Mouse (Mus musculus): ENCODE measurements around the gene Asap3.
A peak's percentile ranks its signal among the peaks of the same experiment; 100 is the strongest.

Gene Asap3

DNA sequence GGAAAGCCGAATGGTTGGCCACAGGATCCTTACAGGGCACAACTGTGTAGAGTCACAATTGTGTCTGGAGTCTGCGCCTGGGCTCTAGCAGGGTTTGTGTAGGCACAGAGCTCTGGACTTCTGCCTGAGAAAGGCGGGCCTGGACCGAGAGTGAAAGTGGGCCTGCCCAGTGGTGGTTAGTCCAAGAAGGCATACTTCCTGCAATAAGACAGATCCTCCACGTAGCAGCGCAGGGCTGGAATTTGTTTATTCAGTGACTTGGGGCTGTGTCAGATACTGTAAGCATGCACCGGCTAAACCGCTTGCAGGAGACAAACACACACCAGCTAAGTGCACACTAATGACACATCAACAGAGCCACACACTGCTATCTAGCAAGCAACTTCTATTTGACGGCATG, 43.6 kb downstream of the Asap3 start:
- ATAC-seq (ENCODE audit: low TSS enrichment): peak; percentile 55; the same call in 1 of the 2 replicates

DNA sequence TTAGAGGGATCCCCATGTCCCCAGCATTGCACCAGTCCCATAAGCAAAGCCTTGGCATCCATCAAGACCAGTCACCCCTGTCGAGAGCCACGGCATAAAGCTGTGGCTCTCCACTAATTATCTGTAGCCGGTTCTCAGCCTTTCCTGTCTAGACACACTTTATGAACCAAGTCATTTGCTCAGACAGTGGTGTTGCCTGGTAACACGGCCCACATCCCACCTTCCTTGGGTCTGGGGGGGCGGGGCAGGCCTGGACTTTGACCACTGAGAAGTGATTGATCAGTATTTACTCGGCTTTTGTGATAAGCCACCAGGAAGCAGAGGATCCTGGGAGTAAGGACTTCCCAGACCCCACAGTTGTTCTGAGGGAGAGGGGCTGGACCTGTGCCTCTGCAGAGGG, 49.8 kb downstream of the Asap3 start:
- no peak for ATAC-seq (ENCODE audit: low TSS enrichment)

DNA sequence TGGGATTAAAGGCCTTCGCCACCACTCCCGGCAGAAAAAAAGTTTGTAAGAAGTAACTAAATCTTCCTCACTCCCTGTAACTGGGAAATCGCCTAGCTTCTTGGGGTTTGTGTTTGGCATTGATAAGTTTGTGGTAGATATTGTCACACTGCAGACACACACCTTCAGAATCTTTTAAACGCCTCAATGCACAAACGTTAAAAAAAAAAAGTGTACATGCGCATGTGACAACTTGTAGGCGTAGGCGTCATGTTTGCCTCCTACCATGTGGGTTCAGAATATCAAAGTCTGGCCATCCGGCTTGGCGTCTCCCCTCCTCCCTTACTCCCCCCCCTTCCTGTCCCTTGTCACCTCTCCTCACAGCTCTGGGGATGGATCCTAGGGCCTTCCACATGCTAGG, 50.5 kb downstream of the Asap3 start:
- no peak for ATAC-seq (ENCODE audit: low TSS enrichment)

DNA sequence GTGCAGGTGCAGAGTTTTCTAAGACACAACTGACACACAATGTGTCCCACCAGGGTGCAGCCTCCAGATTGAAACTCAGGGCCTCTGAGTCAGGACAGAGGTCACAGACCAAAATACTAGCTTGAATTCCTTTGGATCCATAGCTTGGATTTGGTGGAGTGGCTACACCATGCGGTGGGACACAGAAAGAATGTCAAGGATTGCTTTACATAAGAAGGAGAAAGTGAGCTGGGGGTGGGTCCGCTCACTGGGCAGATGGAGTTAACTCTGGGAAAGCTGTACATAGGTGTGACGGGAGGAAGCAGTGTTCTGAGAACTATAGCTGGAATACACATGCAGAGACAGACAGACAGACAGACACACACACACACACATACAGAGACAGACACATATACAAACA, 53.8 kb downstream of the Asap3 start:
- no peak for ATAC-seq (ENCODE audit: low TSS enrichment)

DNA sequence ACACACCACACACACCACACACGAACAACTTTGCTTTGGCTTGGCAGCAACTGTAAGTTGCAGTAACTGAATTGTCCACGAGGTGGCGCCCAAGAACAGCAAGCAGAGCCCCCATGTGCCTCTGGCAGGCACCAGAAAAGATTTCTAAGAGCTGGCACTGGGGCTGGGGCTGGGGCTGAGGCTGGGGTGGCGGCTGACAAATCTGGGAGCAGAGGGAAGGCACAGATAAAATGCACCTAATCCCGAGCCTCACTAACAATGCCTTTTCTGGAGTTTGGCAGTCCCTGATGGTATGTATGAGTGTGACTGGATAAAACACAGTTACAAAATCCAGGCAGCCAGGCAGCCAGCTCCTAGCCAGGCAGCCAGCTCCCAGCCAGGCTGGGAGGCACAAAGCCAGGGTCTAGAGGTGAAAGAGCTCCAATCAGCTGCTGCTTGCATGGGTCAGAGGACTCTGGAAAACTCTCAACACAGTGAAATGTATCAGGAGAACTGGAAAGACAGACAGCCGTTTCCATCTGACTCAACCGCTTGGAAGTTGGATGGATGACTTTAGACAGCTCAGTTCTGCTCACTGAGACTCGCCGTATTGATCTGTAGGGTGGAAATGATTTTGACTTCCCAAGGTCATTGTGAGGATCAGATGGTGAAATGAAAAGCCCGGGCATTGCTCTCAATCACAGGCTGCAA, 54.5 kb downstream of the Asap3 start:
- ATAC-seq (ENCODE audit: low TSS enrichment): peak; percentile 67

DNA sequence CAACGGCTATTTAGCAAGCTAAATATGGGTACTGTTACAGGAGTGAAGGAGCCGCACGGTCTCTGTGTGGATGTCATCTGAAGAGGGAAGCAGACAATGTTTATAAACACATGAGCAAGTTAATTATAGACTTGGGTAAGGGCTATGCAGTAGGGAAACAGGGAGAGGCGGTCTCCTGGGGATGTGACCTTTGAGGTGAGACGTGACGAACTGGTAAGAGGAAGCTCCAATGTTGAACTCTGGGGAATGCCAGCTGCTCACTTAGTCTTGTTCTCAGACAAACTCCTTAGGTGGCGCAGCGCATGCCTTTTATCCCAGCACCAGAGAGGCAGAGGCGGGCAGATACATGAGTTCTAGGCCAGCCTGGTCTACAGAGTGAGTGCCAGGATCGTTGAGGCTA, 55.7 kb downstream of the Asap3 start:
- ATAC-seq (ENCODE audit: low TSS enrichment): no peak

DNA sequence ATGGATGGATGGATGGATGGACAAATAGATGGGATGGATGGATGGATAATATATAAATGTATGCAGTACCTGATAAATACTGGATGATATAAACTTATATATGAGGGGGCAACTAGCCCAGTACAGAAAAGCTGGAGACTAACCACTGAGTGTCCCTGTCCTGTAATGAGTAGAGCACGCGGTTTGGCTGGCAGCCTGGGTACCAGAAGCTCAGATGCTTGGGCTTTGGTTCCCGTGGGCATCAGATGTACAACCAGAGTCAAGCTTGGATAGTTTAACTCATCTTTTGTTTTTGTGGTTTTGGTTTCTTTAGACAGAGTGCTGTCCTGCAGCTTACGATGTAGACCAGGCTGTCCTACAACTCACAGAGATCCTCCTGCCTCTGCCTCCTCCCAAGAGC, 57.4 kb downstream of the Asap3 start:
- ATAC-seq (ENCODE audit: low TSS enrichment): no peak

DNA sequence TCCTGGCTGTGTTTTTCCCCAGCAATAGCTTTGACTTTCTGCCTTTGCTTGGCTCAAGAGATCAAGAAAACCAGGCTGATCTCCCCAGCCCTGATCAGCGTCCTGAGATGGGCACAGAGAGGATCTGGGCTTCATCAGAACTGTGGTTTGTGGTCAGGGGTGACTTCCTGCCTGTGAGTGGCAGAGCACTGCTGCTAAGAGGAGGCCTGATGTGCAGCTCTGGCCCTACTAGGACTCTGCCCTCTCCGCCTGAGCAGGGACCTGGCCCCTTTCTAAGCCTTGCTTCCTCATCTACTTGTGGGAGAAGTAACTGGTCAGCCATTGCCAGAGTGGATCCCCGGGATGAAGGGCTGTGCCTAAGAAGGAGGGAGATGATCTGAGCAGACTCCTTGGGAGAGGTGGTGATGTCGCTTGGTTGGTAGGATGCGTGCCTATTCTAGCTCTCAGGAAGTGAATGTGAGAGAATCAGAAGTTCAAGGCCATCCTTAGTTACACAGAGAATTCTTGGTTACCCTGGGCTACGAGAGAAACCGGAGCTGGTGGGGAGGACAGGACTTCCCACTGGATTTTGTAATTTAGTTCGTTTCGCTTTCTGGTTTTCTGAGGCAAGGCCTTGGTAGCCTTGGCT, 60.7 kb downstream of the Asap3 start:
- no peak for ATAC-seq (ENCODE audit: low TSS enrichment)

DNA sequence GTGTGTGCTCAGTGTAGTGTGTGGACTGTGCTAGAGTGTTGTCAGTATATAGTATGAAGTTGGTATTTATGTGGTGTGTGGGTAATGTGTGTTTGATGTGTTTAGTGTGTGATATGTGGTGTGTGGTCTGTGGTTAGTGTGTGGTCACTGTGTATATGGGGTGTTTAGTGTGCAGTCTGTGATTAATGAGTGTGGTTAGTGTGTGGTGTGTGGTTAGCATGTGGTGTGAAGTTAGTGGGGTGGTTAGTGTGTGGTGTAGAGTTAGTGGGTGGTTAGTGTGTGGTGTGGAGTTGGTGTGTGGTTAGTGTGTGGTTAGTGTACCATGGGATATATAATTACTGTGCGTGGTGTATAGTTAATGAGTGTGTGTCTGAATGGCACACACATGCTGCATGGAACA, 62.7 kb downstream of the Asap3 start:
- ATAC-seq (ENCODE audit: low TSS enrichment): no peak

DNA sequence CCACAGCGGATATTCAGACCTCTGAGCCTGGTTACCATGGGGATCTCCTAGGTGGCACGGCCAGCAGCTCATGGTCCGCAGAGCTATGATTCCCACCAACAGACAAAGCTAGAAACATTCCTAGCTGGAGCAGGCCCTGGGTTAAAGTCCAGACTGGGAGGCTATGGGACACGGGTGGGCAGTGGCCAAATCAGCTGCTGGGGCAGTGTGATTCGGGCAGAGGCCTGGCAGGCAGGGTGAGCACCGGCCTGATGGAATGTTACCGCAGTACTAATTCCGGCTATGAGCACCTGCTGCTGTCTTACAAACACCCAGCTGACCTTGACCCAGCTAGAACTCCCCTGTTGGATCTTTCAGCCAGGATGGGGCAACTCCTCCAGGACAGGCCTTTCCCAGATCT, 64.5 kb downstream of the Asap3 start:
- no peak for ATAC-seq (ENCODE audit: low TSS enrichment)

DNA sequence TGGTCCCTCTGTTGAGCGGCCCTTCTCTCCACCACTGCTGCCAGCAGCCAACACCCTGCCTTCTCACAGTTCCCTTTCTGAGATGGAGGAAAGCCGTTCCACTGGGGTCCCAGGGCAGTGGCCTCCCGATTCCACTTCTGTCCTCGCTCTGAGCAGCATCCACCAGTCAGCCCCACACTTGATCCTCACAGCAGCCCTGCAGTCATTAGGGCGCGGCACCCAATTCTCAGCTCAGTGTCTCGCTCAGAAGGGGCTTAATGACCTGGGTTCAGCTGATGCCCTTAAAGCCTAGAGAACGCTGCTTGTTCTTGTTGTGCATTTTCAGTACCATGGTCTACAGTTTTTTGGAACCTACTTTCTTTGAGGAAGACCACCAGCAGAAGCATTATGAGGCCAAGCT, 74.9 kb downstream of the Asap3 start:
- no peak for ATAC-seq (ENCODE audit: low TSS enrichment)

DNA sequence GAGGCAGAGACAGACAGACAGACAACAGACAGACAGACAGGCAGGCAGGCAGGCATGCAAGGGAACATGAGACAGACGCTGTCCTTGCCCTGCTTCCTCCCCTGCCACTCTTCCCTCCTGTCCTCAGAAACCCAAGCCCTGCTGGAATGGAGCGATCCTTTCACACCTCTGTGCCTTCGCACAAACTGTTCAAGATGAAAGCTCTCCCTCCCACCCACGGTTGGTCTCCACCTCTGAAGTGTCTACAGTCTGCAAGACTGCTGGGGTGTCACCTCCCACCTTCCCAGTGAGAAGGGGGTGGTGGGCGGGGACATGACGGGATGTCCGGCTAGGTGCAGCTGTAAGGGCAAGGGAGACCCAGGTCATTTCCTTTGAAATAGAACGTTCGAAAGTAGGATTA, 75.4 kb downstream of the Asap3 start:
- peak; percentile 21; the same call in 1 of the 2 replicates for ATAC-seq (ENCODE audit: low TSS enrichment)

DNA sequence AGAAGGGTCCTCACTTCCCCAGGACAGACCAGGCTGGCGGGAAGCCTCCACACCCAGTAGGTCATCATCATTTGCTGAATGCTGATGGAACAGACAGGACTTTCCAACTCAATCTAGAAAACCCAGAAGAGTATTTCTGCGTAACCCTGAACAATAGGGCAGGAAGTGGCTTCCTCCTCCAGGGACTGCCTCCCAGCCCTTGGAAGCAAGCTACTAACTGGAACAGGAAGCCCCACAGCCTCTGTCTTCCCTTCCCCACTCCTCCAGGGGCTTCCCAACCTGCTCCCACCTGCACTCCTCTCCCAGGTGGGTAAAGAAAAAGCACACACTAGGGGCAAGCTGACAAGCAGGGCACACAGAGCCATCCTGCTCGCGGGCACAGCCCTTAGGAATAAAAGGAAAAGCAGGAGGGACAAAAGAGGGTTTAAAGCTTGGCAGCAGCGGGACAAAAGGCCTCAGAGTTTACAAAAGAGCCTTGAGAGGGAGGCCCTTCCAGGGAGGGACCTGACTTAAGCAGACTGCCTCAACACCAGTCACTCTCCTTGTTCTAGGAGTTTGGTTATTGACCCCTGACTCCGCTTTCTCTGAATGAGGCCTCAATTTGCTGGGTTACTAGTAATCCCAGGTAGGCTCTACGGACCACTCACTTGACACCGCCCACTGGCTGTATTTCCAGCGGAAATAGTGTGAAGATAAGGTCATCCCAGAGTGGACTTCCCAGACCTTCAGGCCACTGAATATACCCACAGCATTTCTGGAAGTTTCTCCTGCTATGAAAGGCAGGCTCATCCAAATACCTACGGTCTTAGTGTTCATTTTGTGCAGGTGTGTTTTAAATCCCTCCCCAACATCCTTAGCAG, 76.7 kb downstream of the Asap3 start:
- ATAC-seq (ENCODE audit: low TSS enrichment): no peak

DNA sequence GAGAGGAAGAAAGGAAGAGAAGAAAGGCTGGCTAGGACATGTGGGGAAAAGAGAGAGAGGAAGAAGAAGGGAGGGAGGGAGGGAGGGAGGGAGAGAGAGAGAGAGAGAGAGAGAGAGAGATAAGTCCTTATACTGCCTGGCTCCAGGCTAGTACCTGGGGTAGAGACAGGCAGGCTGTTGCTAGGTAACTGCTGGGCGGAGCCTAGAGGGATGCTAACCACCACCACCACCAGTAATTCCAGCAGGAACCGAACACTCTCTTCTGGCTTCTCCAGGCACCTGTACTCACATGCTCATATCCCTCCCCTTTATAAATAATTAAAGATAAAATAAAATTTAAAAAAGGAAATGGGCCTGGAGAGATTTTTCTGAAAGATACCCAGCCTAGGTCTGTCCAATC, 77.6 kb downstream of the Asap3 start:
- no peak for ATAC-seq (ENCODE audit: low TSS enrichment)

DNA sequence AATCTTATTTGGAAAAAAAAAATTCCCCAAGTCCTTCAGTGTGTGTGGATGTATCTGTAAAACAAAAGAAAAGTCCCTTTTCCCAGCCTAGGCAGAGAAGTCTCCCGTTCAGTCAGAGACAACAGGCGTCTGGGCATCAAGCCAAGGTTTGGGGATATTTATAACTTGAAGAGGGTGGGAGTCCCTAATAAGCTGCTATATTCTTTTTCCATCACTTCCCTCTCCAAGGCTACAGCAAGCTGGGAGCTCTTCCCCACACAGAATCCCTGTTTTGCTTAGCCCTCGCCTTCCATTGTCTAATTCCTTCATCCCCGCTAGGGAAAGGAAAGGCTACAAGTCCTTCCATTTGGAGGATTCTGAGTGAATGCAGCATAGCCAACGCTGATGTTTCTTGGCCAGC, 78.3 kb downstream of the Asap3 start, which contains the start of gene Zfp46:
Zfp46 (plus strand) TSS at position 229 of the 400 bp plus-strand sequence.
- ATAC-seq (ENCODE audit: low TSS enrichment): peak; percentile 53

DNA sequence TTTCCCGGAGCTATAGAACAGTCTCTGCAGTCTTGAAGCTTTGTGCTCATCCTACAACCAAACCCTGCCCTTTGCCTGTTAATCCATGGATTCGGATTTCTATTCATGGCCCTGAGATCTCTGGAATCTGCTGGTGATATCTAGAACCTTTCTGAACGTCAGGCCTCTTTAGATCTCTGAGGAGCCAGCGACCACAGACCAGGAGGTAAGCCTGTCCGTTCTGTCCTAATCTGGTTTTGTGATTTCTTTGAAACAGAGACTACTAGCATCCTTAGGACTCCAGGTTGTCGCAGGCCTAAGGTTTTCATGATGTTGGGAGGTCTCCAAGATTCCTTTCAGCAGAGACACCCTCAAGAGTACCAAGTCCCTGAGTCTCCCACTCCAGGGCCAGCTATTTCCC, 78.7 kb downstream of the Asap3 start:
- peak; percentile 9 for ATAC-seq (ENCODE audit: low TSS enrichment)

DNA sequence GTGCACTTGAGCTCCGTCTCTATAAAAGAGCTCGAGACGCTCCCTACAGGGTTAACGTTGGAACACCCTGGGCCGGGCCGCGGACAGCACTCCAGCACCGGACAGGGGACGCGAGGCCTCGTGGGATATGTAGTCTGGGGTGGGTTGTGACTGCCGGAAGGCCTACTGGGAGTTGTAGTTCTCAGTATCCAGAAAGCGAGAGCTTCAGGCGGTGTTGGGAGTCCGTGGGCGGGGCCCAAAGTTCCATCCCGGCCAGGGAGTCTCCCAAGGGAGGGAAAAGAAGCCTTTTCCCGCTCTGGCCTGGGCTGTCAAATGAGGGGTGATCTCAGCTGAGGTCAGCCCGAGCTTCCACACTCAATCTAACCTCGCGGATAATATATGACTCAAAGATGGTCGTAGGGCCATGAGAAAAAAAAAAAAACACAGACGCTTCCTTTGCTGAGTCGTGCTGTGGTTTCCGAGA, 79.2 kb downstream of the Asap3 start:
- peak; percentile 86 for ATAC-seq (ENCODE audit: low TSS enrichment)

DNA sequence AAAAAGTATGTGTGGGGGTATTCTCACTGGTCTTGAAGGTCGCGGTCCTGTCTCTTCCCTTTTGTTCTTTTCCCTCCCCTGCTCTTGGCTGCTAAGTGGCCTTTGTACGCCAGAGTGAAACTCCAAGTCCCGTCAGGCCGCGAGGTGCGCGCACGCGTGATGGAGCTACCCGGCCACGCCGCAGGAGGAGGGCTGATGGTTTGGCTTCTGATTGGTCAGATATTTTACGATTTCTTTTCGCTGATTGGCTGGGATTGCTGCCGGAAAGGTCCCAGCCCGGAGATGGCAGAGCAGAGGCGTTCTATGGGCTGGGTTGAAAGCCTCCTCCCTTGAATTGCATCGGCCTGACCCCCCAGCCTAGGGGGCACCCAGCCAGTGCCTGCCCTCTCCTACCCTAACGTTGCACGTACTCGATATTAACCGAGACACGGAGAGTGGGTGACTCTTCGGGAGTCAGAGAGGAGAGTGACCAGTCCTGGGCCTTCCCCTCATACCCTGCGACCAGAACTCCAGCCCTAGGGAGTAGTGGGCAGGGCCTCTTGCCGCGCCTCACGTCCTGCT, 79.7 kb downstream of the Asap3 start:
- ATAC-seq (ENCODE audit: low TSS enrichment): peak; percentile 77

DNA sequence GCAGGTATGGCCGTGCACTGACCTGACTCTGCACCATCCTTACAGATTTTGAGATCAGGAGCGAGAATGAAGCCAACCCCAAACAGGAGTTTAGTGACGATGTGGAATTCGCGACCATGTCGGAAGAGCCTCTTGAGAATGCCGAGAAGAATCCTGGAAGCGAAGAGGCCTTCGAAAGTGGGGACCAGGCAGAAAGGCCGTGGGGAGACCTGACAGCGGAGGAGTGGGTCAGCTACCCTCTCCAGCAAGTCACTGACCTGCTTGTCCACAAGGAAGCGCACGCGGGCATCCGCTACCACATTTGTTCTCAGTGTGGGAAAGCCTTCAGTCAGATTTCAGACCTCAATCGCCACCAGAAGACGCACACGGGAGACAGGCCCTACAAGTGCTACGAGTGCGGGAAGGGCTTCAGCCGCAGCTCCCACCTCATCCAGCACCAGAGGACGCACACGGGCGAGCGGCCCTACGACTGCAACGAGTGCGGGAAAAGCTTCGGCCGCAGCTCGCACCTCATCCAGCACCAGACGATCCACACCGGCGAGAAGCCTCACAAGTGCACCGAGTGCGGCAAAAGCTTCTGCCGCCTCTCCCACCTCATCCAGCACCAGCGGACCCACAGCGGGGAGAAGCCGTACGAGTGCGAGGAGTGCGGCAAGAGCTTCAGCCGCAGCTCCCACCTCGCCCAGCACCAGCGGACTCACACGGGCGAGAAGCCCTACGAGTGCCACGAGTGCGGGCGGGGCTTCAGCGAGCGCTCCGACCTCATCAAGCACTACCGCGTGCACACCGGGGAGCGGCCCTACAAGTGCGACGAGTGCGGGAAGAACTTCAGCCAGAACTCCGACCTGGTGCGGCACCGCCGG, 84.0 kb downstream of the Asap3 start:
- no peak for ATAC-seq (ENCODE audit: low TSS enrichment)

DNA sequence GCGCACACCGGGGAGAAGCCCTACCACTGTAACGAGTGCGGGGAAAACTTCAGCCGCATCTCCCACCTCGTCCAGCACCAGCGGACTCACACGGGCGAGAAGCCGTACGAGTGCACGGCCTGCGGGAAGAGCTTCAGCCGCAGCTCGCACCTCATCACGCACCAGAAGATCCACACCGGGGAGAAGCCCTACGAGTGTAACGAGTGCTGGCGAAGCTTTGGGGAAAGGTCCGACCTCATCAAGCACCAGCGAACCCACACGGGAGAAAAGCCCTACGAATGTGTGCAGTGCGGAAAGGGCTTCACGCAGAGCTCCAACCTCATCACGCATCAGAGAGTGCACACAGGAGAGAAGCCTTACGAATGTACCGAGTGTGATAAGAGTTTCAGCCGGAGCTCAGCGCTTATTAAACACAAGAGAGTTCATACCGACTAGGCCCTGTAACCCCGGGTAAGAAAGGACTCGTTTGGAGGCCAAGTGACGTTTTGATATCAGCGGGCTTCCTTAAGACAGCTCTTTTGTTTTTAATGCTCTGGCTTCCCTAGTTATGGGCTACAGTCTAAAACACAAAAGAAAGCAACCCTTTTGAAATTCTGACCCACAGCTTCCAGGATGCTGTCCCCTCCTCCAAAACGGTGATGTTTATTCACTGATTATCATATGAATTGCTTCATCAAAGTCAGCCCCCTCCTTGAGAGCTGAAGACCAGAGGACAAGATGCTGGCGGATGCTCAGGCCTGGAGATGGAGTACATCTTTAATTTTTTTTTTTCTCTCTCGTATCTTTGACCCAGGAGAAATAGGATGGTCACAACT, 84.8 kb downstream of the Asap3 start:
- ATAC-seq (ENCODE audit: low TSS enrichment): no peak

DNA sequence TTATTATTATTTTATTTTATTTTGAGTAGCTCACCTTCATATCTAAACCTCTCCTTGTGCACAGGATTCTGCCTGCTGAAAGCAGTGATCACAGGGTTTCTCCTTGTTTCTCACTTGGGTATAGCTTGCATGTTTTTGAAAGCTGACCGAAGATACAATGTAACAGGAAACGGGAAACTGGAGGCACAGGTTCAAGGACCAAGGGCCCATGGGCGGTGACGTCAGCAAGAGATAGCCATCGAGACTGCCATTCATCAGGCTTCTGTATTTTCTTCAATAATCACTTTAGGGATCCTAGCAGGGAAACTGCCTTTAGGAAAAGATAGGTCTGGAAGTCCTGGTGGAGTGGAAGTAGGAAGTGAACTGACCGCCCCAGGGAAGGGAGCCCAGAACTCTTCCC, 85.5 kb downstream of the Asap3 start:
- ATAC-seq (ENCODE audit: low TSS enrichment): no peak
